ENCODE assay signal across 18 mouse cellular contexts in the genomic region with DNA sequence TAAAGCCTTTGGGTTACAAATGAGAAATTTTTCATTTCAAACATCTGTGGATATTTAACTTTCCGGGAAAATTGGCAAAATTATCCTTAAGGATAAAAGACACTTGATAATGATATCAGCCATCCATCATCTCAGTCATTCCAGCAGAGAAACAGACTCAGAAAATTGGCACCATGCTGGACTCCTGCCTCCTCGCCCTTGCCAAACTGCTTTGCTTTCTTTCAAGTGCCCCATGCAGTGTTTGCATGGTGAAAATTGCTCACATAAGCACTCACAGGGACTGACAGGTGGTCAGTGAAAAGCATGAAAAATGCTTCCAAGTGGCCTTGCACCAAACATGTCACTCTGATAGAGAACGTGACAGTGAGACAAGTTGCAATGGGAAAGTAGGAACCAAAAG.
A peak's percentile ranks its signal among the peaks of the same experiment; 100 is the strongest.
DNase-seq lines count a peak whose midpoint lies in the region; ATAC-seq and TF ChIP-seq lines count a peak whose summit lies in the region.
"Had no signal": no experiment of that assay in that cellular context is flagged by ENCODE, and none has a peak within 500 bp of the region (broad histone marks: within the 10 kb centered on the region; RNA-seq: fewer than 3 reads in every experiment).

No protein-coding gene starts in this region.

- no peaks in the 10 kb centered on the region for H3K9me3 ChIP-seq in hindbrain, embryonic 11.5 days (ENCODE audit: control insufficient read depth, low read length)
- H3K9me3 ChIP-seq in hindbrain, embryonic 14.5 days (ENCODE audit: control insufficient read depth, low read length), result no peaks in the 10 kb centered on the region
- H3K9me3 ChIP-seq in midbrain, postnatal 0 days (ENCODE audit: low read length), result no peaks in the 10 kb centered on the region
- H3K9me3 ChIP-seq in midbrain, embryonic 11.5 days (ENCODE audit: control insufficient read depth, low read length), result no peaks in the 10 kb centered on the region
- H3K9me3 ChIP-seq: embryonic facial prominence, embryonic 15.5 days; liver, embryonic 12.5 days; lung, embryonic 15.5 days had no signal

- no peaks in the 10 kb centered on the region for H3K36me3 ChIP-seq in hindbrain, embryonic 11.5 days (ENCODE audit: control insufficient read depth, insufficient read depth, low read length)
- no peaks in the 10 kb centered on the region for H3K36me3 ChIP-seq in hindbrain, embryonic 14.5 days (replicated peaks; ENCODE audit: control insufficient read depth, insufficient read depth)
- H3K36me3 ChIP-seq in midbrain, postnatal 0 days (ENCODE audit: insufficient read depth, low read length), result no peaks in the 10 kb centered on the region
- no peaks in the 10 kb centered on the region for H3K36me3 ChIP-seq in midbrain, embryonic 11.5 days (ENCODE audit: control insufficient read depth, insufficient read depth, low read length)
- H3K36me3 ChIP-seq: embryonic facial prominence, embryonic 15.5 days; liver, embryonic 12.5 days; lung, embryonic 15.5 days had no signal

- H3K4me3 ChIP-seq in hindbrain, embryonic 11.5 days (ENCODE audit: low read depth, low read length), result no peak overlapping the region
- no peak overlapping the region for H3K4me3 ChIP-seq in hindbrain, embryonic 14.5 days (replicated peaks; ENCODE audit: low read length)
- no peak overlapping the region for H3K4me3 ChIP-seq in midbrain, postnatal 0 days (ENCODE audit: low read depth, low read length)
- H3K4me3 ChIP-seq in midbrain, embryonic 11.5 days (ENCODE audit: low read depth, low read length), result no peak overlapping the region
- H3K4me3 ChIP-seq: embryonic facial prominence, embryonic 15.5 days; liver, embryonic 12.5 days; lung, embryonic 15.5 days had no signal

- TF ChIP-seq CTCF in midbrain, postnatal 0 days (IDR thresholded peaks at IDR 0.05), result no peak

- ATAC-seq in hindbrain, embryonic 11.5 days (ENCODE audit: low FRiP score), result no peak
- no peak for ATAC-seq in hindbrain, embryonic 14.5 days (ENCODE audit: low FRiP score)
- ATAC-seq in midbrain, postnatal 0 days (ENCODE audit: low FRiP score), result no peak
- no peak for ATAC-seq in midbrain, embryonic 11.5 days (ENCODE audit: low FRiP score)
- ATAC-seq: liver, embryonic 12.5 days had no signal

- no peaks in the 10 kb centered on the region for H3K4me1 ChIP-seq in hindbrain, embryonic 11.5 days (replicated peaks; ENCODE audit: control insufficient read depth, insufficient read depth, low read length)
- H3K4me1 ChIP-seq in hindbrain, embryonic 14.5 days (replicated peaks; ENCODE audit: control insufficient read depth, insufficient read depth, low read length), result no peaks in the 10 kb centered on the region
- H3K4me1 ChIP-seq in midbrain, postnatal 0 days (ENCODE audit: insufficient read depth, low read length), result no peaks in the 10 kb centered on the region
- H3K4me1 ChIP-seq in midbrain, embryonic 11.5 days (ENCODE audit: control insufficient read depth, insufficient read depth, low read length), result no peaks in the 10 kb centered on the region
- H3K4me1 ChIP-seq: embryonic facial prominence, embryonic 15.5 days; liver, embryonic 12.5 days; lung, embryonic 15.5 days had no signal

- H3K27me3 ChIP-seq in hindbrain, embryonic 11.5 days (ENCODE audit: control insufficient read depth, insufficient read depth, low read length), result no peaks in the 10 kb centered on the region
- no peaks in the 10 kb centered on the region for H3K27me3 ChIP-seq in hindbrain, embryonic 14.5 days (ENCODE audit: control insufficient read depth, insufficient read depth, low read length)
- no peaks in the 10 kb centered on the region for H3K27me3 ChIP-seq in midbrain, postnatal 0 days (ENCODE audit: insufficient read depth, low read length)
- H3K27me3 ChIP-seq in midbrain, embryonic 11.5 days (ENCODE audit: control insufficient read depth, insufficient read depth, low read length), result no peaks in the 10 kb centered on the region
- H3K27me3 ChIP-seq: CH12.LX; embryonic facial prominence, embryonic 15.5 days; liver, embryonic 12.5 days; lung, embryonic 15.5 days had no signal

- DNase-seq in cerebellum, postnatal 14 days, result peak; percentile 56 to 64
- no peak for DNase-seq in cerebellum, postnatal 36 days
- peak; percentile 1 for DNase-seq in hindbrain, embryonic 11.5 days (ENCODE audit: low spot score)
- no peak for DNase-seq in hindbrain, embryonic 14.5 days (ENCODE audit: low spot score)
- DNase-seq in midbrain, postnatal 0 days (ENCODE audit: low spot score), result peak; percentile 50
- no peak for DNase-seq in midbrain, embryonic 11.5 days (ENCODE audit: low spot score, missing footprints)
- DNase-seq in natural killer cell, adult 2 months (ENCODE audit: low spot score in 2 of 2), result no peak
- DNase-seq in kidney, adult 9 months, result no peak
- DNase-seq: adrenal gland, postnatal 10 days; cerebellum, adult 9-11 months; kidney, adult 18-20 months; kidney, postnatal 36 days; midbrain, embryonic 14.5 days; thymus, postnatal 36 days had no signal

- H3K9ac ChIP-seq in hindbrain, embryonic 11.5 days (ENCODE audit: low read depth, low read length), result no peak overlapping the region
- H3K9ac ChIP-seq in hindbrain, embryonic 14.5 days, result no peak overlapping the region
- no peak overlapping the region for H3K9ac ChIP-seq in midbrain, postnatal 0 days (replicated peaks; ENCODE audit: low read length, poor library complexity, severe bottlenecking)
- no peak overlapping the region for H3K9ac ChIP-seq in midbrain, embryonic 11.5 days (ENCODE audit: low read length)
- H3K9ac ChIP-seq: embryonic facial prominence, embryonic 15.5 days; liver, embryonic 12.5 days; lung, embryonic 15.5 days had no signal

- no peak overlapping the region for H3K4me2 ChIP-seq in hindbrain, embryonic 11.5 days (replicated peaks; ENCODE audit: low read depth, low read length)
- no peak overlapping the region for H3K4me2 ChIP-seq in hindbrain, embryonic 14.5 days (replicated peaks)
- no peak overlapping the region for H3K4me2 ChIP-seq in midbrain, postnatal 0 days (ENCODE audit: low read depth, low read length, poor library complexity, severe bottlenecking)
- H3K4me2 ChIP-seq in midbrain, embryonic 11.5 days, result no peak overlapping the region
- H3K4me2 ChIP-seq: embryonic facial prominence, embryonic 15.5 days; liver, embryonic 12.5 days; lung, embryonic 15.5 days had no signal

- H3K27ac ChIP-seq in hindbrain, embryonic 11.5 days (ENCODE audit: low read depth, low read length), result no peak overlapping the region
- H3K27ac ChIP-seq in hindbrain, embryonic 14.5 days, result no peak overlapping the region
- H3K27ac ChIP-seq in midbrain, postnatal 0 days (ENCODE audit: low read depth, low read length), result no peak overlapping the region
- no peak overlapping the region for H3K27ac ChIP-seq in midbrain, embryonic 11.5 days (ENCODE audit: low read depth, low read length)
- H3K27ac ChIP-seq: embryonic facial prominence, embryonic 15.5 days; liver, embryonic 12.5 days; lung, embryonic 15.5 days had no signal

- 56% methylated on average over 3 of the region's 3 CpGs for WGBS in hindbrain, embryonic 11.5 days
- WGBS in hindbrain, embryonic 14.5 days, result 50% methylated on average over 3 of the region's 3 CpGs
- WGBS in midbrain, postnatal 0 days, result 47% methylated on average over 3 of the region's 3 CpGs
- 70% methylated on average over 3 of the region's 3 CpGs for WGBS in midbrain, embryonic 11.5 days

Comparison
In these comparisons a context has a peak if more than half of its experiments do, and no peak if none do; other contexts are left out.
1. DNase-seq: peak in cerebellum, postnatal 14 days (2 of 2), hindbrain, embryonic 11.5 days (single experiment) and midbrain, postnatal 0 days (single experiment); none in cerebellum, postnatal 36 days (0 of 2), hindbrain, embryonic 14.5 days (single experiment), midbrain, embryonic 11.5 days (single experiment), natural killer cell, adult 2 months (0 of 2) and kidney, adult 9 months (single experiment).